Mouse (Mus musculus) T-helper 17 cell (primary cell): ENCODE measurements around the gene Mtx3.

ENCODE experiments used
- in situ Hi-C, 2 experiments: fragments of 300-600 bp; cut with MboI, MseI; formaldehyde crosslinking; loops; 1 replicate in 1 of 2; 2 replicates in 1 of 2; pipeline ENCODE4 v1.15.1; 2025; ENCODE audit warnings: high pct_unique_total_duplicates in 2 of 2

Gene Mtx3

DNA sequence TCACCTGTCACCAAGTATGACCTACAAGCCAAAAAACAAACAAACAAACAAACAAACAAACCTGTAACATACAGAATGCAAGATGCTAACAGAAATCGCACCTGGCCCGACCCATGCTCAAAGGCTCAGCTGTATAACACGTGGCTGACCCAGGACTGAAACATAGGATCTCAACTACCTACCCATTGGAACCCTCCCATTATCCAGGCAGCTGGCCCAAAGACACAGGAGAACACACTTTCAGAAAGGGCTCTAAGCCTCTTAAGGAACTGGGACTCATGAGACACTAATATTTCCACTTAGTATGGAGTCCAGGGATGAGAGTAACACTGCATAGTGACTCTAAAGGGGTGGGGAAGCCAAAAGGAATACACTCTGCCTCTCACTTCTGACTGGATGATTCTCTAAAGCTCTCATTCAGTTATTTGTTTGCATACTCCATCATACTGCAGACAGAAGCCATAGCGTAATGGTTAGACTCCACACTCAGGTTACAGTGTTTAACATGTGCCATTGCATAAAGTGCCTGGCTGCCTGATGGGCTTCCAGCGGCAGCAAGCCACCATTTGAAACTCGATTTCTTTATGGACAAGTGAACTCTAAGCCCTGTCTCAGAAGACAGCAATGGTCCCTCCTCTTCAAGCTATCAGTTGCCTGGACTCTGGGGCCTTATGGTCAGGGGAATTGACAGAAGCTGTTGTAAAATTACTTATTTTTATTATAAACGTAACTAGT, 38.6 kb downstream of the Mtx3 start:
- in situ Hi-C loops, result loop anchor here in 1 of 2 experiments (5.0 kb wide), 1 partner anchor 79 kb away; no protein-coding TSS in a partner anchor

DNA sequence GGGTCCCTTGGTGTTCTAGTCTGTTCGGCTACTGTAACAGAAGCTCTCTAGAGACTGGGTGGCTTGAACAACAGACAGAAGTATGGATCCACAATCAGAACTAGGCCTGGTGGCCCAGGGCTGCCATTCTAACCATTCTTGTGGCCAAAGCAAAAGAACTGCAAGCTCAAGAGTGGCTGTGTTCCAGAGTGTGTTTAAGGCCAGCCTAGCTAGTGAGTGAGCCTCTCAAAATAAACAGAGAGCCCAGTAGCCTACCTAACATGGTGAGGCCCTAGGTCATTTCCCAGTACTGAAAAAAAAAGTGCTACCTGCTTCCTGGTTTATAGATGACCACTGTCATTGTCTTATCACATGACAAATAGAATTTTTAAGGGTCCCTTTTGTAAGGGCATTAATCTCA, 39.6 kb downstream of the Mtx3 start:
- in situ Hi-C loops, result loop anchor here in 1 of 2 experiments (5.0 kb wide), 1 partner anchor 78 kb away; no protein-coding TSS in a partner anchor

DNA sequence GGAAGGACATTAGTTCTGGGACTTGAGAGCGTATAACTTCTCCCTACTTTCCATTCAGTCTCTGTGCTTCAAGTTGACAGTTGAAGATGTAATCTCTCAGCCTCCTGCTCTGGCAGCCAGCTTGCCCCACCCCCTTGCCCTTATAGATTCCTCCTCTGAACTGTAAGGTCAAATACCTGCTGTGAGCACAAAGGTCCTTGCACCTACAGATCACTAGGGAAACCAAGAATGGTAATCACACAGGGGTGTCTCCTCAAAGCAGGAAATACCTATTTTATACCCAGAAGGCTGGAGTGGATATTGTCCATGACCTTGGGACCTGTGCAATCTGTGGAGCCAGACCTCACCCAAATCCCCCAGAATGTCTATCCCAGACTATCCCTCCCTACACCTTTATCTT, 40.4 kb downstream of the Mtx3 start:
- in situ Hi-C loops, result loop anchor here in 1 of 2 experiments (5.0 kb wide), 1 partner anchor 77 kb away; no protein-coding TSS in a partner anchor

DNA sequence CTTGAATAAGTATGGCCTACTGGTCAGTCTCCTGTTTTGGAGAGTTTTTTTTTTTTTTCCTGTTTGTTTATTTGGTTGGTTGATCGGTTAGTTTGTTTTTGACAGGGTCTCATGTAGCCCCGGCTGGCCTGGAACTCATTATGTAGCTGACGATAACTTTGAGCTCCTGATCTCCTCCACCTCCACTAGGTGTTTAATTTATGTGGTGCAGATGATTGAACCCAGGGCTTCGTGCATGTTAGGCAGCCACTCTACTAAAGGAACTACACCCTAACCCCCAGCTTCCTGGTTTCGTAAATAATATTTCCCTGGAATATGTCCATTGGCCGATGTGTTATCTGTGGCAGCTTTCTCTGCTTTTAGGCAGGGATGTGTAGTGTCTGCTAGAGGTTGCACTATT, 54.5 kb downstream of the Mtx3 start:
- in situ Hi-C loops, result no loop called here

DNA sequence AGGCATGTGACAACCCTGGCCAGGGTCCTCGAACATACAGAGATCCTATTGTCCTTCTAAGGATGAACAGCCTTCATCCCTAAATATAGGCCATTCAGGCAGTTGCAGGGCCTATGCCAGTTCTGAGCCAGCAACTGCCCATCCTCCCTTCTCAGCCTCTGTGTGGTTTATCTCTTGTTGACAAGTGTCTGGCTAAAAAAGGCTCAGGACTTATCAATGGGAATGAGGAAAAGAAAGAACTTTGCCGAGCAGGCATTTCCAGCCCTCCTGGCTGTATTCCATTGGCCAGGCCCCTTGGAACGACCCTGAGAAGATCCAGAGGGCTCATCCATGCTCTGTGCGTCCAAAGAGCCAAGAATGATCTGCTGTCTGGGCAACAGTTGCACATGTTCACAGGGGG, 58.7 kb downstream of the Mtx3 start:
- in situ Hi-C loops, result no loop called here

DNA sequence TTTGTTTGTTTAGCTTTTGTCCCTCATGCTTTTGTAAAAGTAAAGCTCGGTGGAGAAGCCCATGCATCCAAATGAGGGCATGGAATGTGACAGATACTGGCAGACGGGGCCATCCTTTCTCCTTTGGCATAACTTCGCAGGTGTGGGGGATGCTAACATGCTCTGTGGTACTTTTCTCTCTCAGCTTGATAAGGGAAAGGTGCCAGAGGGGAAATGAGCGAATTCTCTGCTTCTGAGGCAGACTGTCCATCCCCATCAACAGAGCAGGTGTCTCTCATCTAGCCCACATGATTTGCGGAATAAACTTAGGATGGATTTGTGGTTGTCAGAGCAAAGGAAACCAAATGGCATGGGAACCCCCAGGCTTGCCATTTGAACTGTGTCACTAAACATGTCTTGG, 61.4 kb downstream of the Mtx3 start:
- in situ Hi-C loops, result no loop called here

DNA sequence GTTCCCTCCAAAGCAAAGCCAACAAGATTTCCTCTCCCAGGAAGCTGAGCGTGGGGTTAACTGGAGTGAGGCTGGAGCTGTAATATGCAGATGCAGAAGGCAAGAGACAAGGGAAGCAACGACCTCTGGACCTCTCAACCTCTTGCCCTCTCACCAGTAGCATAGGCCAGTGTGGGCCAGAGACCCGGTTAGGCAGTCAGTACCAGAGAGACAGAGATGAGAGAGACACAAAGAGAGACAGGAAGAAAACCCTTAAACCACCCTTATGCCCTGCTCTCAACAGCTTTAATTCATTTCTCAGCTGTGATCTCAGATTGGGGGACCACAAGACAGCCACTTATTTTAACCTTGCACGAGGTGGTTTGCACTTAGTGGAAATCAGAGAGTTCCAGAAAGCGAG, 62.8 kb downstream of the Mtx3 start:
- in situ Hi-C loops, result no loop called here
